Mouse (Mus musculus) bone marrow, adult 2 months (tissue): ENCODE results near the gene Lgals1.

Source experiments
- CTCF ChIP-seq: fragments of 200-500 bp; IDR thresholded peaks from 2 replicates; pipeline ENCODE4 v1.5.1; 2011; ENCODE audit warnings: low read length, control low read depth; ENCODE audit not compliant: control insufficient read depth, insufficient read depth
- POLR2A ChIP-seq: fragments of 200-500 bp; IDR thresholded peaks from 2 replicates; pipeline ENCODE4 v1.6.1; 2011; ENCODE audit warnings: low read depth, mild to moderate bottlenecking, control low read depth, low read length, borderline replicate concordance; ENCODE audit not compliant: control insufficient read depth

DNA sequence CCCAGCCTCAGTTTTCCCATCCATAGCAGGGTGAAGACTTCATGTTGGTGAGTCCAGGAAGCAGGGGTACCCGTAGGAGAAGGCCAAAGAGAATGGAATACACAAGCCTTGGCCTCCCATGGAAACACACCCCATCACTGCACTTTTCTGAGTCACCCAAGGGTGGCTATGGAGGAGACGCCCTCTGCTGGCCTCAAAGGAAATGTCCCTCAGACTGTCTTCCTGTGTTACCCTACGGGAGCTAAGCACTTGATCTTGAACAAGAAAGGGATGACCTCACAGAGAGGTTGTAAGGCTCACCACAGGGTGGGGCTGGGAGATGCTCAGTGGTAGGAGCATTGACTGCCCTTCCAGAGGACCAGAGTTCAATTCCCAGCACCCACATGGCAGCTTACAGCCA lies 5.1 kb downstream of the Lgals1 start:
- TF ChIP-seq POLR2A = no peak
- TF ChIP-seq CTCF = peak; percentile 86
